Mouse (Mus musculus) hindbrain, embryonic 15.5 days (tissue): ENCODE results near the gene Fam69b. TPM values are rescaled to one million over a fixed set of nuclear protein-coding genes. Genes with fewer than 3 reads are reported as not detected.

Experiments
- ATAC-seq: fragments of 200-750 bp; cut with Nextera tagmentation; 2 replicates; pipeline ENCODE4 v1.8.0; 2017; ENCODE audit warnings: low read depth, moderate number of reproducible peaks, moderate TSS enrichment; ENCODE audit not compliant: low FRiP score
- H3K27ac ChIP-seq: fragments of 300-500 bp; sonication (generic); replicated peaks from 2 replicates; pipeline ENCODE4 v1.5.1; 2015; ENCODE audit warnings: mild to moderate bottlenecking, inconsistent platforms
- H3K27me3 ChIP-seq: fragments of 300-500 bp; sonication (generic); 2 replicates; pipeline ENCODE4 v1.6.1; 2015; ENCODE audit warnings: control low read depth, inconsistent platforms
- H3K36me3 ChIP-seq: fragments of 300-500 bp; sonication (generic); 2 replicates; pipeline ENCODE4 v1.6.1; 2015; ENCODE audit warnings: control low read depth, inconsistent platforms
- H3K4me1 ChIP-seq: fragments of 300-500 bp; sonication (generic); replicated peaks from 2 replicates; pipeline ENCODE4 v1.6.1; 2015; ENCODE audit warnings: control low read depth, inconsistent platforms
- H3K4me2 ChIP-seq: fragments of 300-500 bp; sonication (generic); 2 replicates; pipeline ENCODE4 v1.6.1; 2015; ENCODE audit warnings: moderate library complexity, mild to moderate bottlenecking, inconsistent platforms
- H3K4me3 ChIP-seq: fragments of 300-500 bp; sonication (generic); 2 replicates; pipeline ENCODE4 v1.5.1; 2015; ENCODE audit warnings: mild to moderate bottlenecking, inconsistent platforms
- H3K9ac ChIP-seq: fragments of 300-500 bp; sonication (generic); 2 replicates; pipeline ENCODE4 v1.6.1; 2015; ENCODE audit warnings: inconsistent platforms
- H3K9me3 ChIP-seq: fragments of 300-500 bp; sonication (generic); 2 replicates; pipeline ENCODE4 v1.6.1; 2016; ENCODE audit warnings: control low read depth, inconsistent platforms
- WGBS: fragments of 180-500 bp; shearing (Covaris S2); methylation state at CpG from one replicate; pipeline ENCODE4 v1.1.7; 2015; 5-methylcytosine and 5-hydroxymethylcytosine counted together
- polyA plus RNA-seq: library from polyadenylated mRNA; unstranded; fragments of >200 nt; fragmentation: Nextera tagmentation; extraction: Ambion mirVana; gene quantifications from 2 replicates; pipeline ENCODE4 v1.2.1, GENCODE M21; 2015

The Fam69b gene
- polyA plus RNA-seq, 1 experiment from 2014 or later = 152 TPM

- 90% methylated on average over 7 of the region's 7 CpGs for WGBS
- no peak for ATAC-seq
- Histone ChIP-seq H3K9me3 (no peaks in the 10 kb centered on the region), H3K4me2 (0 out of 2 replicates have a peak overlapping the region, but pooled peaks have one; percentile 2), H3K4me1 (peaks cover 14% of the 10 kb centered on the region), H3K27ac (no peak overlapping the region), H3K27me3 (no peaks in the 10 kb centered on the region), H3K4me3 (no peak overlapping the region), H3K36me3 (no peaks in the 10 kb centered on the region), H3K9ac (no peak overlapping the region)
These were observed 37.3 kb upstream of the Fam69b start for GRCm38 (mm10) chr2:26590962-26591361.

DNA sequence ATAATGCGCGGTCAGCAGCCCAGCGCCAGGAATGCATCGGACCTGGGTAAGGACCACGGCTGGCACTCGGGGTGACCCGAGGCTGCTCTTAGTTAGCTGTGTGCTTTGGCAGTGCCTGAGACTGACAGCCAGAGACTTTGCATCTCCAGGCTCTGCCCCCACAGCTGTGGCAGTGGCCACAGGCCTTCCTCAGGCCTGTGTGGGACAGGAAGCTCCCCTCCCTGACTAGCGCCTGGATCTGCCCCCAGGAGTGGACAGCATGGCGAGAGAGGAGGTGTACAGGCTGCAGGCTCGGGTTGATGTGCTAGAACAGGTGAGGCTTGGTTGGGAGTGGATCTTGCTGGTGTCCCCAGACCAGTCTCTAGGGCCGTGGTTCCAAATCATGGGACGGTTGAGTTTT is 36.8 kb upstream of the Fam69b start:
- 84% methylated on average over 12 of the region's 12 CpGs for WGBS
- ATAC-seq = no peak
- H3K4me1 ChIP-seq = peaks cover 10% of the 10 kb centered on the region
- H3K27ac ChIP-seq = no peak overlapping the region
- no peak overlapping the region for H3K4me2 ChIP-seq
- H3K4me3 ChIP-seq = no peak overlapping the region
- no peaks in the 10 kb centered on the region for H3K36me3 ChIP-seq
- no peaks in the 10 kb centered on the region for H3K9me3 ChIP-seq
- H3K27me3 ChIP-seq = no peaks in the 10 kb centered on the region
- no peak overlapping the region for H3K9ac ChIP-seq

DNA sequence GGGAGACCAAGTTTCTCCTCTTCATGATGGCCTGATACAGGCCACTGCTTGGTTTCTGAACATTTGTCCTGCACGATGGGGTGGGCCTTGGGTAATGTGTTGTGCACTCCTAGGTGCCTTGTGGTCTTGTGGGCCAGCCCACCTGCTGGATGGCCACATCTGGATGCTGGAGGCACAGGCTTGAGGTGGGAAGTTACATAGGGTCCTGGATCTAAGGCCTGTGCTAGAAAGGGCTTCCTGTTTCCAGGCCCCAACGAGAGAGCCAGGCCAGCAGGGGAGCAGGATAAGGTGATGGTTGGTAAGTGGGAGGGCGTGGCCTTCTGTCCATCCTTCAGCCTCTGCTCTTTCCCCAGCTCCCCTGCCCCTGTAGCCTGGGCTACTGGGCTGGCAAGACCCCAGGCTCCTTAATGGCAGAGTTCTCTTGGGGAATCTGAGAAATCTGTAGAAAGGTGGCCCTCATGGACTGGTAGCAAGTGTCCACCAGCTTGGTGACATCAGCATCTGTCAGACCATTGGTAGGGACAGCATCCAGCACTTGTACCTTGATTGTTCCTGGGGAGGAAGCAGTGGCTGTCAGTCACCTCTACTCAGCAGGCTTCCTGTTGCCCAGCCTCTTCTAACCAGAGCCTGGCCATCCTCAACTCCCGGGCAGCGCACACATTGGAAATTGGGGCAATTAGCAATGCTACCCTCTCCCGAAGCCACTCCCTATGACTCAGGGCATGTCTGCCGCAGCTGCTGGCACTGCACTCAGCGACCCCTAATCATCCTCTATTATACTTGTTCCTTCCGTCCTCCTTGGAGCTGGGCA is 34.8 kb upstream of the Fam69b start:
- 81% methylated on average over 9 of the region's 9 CpGs for WGBS
- Histone ChIP-seq H3K27me3 (no peaks in the 10 kb centered on the region), H3K27ac (no peak overlapping the region), H3K9ac (no peak overlapping the region), H3K9me3 (no peaks in the 10 kb centered on the region), H3K4me2 (no peak overlapping the region), H3K4me1 (no peaks in the 10 kb centered on the region), H3K4me3 (no peak overlapping the region), H3K36me3 (no peaks in the 10 kb centered on the region)
- ATAC-seq = no peak

GRCm38 (mm10) chr2:26594022-26594346 is 34.3 kb upstream of the Fam69b start:
- Histone ChIP-seq H3K4me3 (no peak overlapping the region), H3K36me3 (no peaks in the 10 kb centered on the region), H3K9me3 (no peaks in the 10 kb centered on the region), H3K27ac (no peak overlapping the region), H3K27me3 (no peaks in the 10 kb centered on the region), H3K4me2 (no peak overlapping the region), H3K4me1 (no peaks in the 10 kb centered on the region), H3K9ac (no peak overlapping the region)
- WGBS = 70% methylated on average over 9 of the region's 9 CpGs
- ATAC-seq = no peak

GRCm38 (mm10) chr2:26594461-26594933 is 33.8 kb upstream of the Fam69b start:
- H3K4me2 ChIP-seq = no peak overlapping the region
- no peaks in the 10 kb centered on the region for H3K9me3 ChIP-seq
- ATAC-seq = no peak
- H3K9ac ChIP-seq = no peak overlapping the region
- H3K36me3 ChIP-seq = no peaks in the 10 kb centered on the region
- H3K27ac ChIP-seq = no peak overlapping the region
- H3K4me1 ChIP-seq = no peaks in the 10 kb centered on the region
- WGBS = 88% methylated on average over 7 of the region's 7 CpGs
- no peak overlapping the region for H3K4me3 ChIP-seq
- H3K27me3 ChIP-seq = no peaks in the 10 kb centered on the region

GRCm38 (mm10) chr2:26594934-26595724 is 33.1 kb upstream of the Fam69b start:
- Histone ChIP-seq H3K4me2 (no peak overlapping the region), H3K9me3 (no peaks in the 10 kb centered on the region), H3K4me3 (no peak overlapping the region), H3K27me3 (no peaks in the 10 kb centered on the region), H3K9ac (no peak overlapping the region), H3K36me3 (no peaks in the 10 kb centered on the region), H3K4me1 (no peaks in the 10 kb centered on the region), H3K27ac (no peak overlapping the region)
- 78% methylated on average over 6 of the region's 6 CpGs for WGBS
- ATAC-seq = no peak

DNA sequence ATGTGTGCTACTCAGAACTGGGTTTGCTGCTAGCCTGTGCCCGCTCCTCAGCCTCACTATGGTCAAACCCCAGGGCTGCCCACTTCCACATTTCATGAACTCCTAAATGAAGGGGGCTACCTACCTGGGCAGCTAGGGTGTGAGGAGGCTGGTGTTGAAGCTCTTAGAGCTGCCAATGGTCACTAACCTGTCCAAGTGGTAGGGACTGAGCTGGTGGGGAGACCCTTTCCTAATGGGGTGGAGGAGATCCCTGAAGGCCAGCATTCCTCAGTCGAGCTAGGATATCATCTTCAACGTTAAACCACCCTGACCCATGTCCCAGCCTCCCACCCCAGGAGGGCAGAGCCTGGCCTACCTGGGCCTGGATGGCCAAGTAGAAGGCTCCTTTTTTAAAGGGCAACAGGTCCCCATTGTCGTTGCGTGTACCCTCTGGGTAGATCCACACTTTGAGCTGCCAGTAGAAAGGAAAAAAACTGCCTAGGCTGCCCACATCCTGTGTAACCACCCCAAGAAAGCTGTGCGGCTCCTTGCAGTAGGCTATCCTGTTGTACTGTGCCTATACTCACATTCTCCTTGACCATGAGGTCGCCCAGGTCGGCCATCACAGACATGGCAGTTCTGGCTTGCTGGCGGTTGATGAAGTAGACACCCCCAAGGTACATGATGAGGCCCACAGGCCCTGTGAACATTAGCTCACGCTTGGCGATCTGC is 32.4 kb upstream of the Fam69b start:
- no peak for ATAC-seq
- no peak overlapping the region for H3K4me2 ChIP-seq
- H3K4me3 ChIP-seq = no peak overlapping the region
- no peaks in the 10 kb centered on the region for H3K9me3 ChIP-seq
- no peaks in the 10 kb centered on the region for H3K4me1 ChIP-seq
- no peak overlapping the region for H3K27ac ChIP-seq
- H3K36me3 ChIP-seq = no peaks in the 10 kb centered on the region
- H3K9ac ChIP-seq = no peak overlapping the region
- no peaks in the 10 kb centered on the region for H3K27me3 ChIP-seq
- WGBS = 87% methylated on average over 11 of the region's 11 CpGs

GRCm38 (mm10) chr2:26596898-26597297 is 31.4 kb upstream of the Fam69b start:
- 94% methylated on average over 3 of the region's 3 CpGs for WGBS
- Histone ChIP-seq H3K9ac (no peak overlapping the region), H3K9me3 (no peaks in the 10 kb centered on the region), H3K27ac (no peak overlapping the region), H3K36me3 (no peaks in the 10 kb centered on the region), H3K4me2 (no peak overlapping the region), H3K27me3 (no peaks in the 10 kb centered on the region), H3K4me1 (no peaks in the 10 kb centered on the region), H3K4me3 (no peak overlapping the region)
- ATAC-seq = no peak

GRCm38 (mm10) chr2:26597810-26598209 is 30.4 kb upstream of the Fam69b start:
- H3K4me3 ChIP-seq = no peak overlapping the region
- no peak for ATAC-seq
- 87% methylated on average over 2 of the region's 2 CpGs for WGBS
- no peak overlapping the region for H3K9ac ChIP-seq
- peaks cover 6% of the 10 kb centered on the region for H3K27me3 ChIP-seq
- H3K27ac ChIP-seq = no peak overlapping the region
- no peaks in the 10 kb centered on the region for H3K4me1 ChIP-seq
- no peaks in the 10 kb centered on the region for H3K36me3 ChIP-seq
- no peak overlapping the region for H3K4me2 ChIP-seq
- H3K9me3 ChIP-seq = no peaks in the 10 kb centered on the region

DNA sequence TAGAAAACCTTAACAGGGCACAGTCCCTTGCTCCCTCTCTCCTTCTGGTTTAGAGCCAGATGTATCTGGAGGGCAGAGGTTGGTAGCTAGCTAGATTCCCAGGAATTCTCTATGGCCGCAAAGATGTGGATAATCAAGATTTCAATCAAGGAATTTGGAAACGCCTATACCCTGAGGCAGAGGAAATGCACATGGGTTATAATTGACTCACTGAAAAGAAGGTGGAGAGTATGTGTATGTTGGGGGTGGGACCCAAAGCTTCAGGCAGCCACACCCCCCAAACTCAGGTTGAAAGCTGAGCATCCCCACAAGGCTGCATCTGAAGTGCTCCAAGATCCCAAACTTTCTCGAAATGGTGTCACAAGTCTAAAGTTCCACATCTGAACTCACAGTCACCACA is 29.8 kb upstream of the Fam69b start:
- Histone ChIP-seq H3K4me2 (no peak overlapping the region), H3K4me3 (no peak overlapping the region), H3K9ac (no peak overlapping the region), H3K27me3 (peaks cover 12% of the 10 kb centered on the region), H3K27ac (no peak overlapping the region), H3K36me3 (no peaks in the 10 kb centered on the region), H3K9me3 (no peaks in the 10 kb centered on the region), H3K4me1 (0 out of 2 replicates have a peak, but pooled peaks cover 4% of the 10 kb centered on the region)
- WGBS = 91% methylated on average over 3 of the region's 3 CpGs
- ATAC-seq = no peak

DNA sequence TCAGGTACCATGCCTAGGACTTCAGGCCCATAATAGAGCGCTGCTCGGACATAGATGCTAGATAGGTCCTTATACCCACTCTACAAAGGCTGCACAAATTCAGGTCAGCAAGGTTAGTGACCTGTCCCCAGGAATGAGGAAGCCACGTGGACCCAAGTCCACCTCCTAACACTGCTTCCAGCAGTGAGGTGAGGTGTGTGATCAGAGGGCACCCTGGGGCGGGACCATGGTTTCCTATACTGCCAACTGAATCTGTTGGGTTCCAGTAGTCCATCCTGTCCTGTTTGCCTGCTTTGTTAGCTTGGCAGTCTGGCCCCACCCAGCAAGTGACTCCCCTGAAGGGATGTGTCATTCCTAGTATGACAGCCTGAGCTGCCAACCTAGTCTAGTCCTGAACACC is 28.3 kb upstream of the Fam69b start:
- WGBS = 85% methylated on average over 4 of the region's 4 CpGs

DNA sequence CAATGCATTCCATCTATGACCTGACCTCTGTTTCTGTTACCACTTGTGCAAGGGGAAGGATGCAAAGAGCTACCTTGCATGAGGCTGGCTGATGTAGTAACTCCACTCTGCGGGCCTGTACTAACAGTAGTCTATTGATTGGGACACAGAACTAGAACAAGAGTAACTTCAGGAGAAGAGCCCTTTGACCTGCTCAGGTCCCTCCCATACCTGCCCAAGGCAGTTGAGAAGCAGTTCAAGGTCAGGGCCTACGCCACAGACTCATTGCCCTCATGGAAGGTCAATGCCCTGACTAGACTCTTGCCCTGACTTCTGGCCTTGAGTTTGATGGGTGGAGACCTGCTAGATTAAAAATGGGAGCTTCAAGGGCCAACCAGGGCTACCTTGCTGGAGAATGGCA is 27.6 kb upstream of the Fam69b start:
- no peaks in the 10 kb centered on the region for H3K36me3 ChIP-seq
- ATAC-seq = no peak

More for the DNA sequence above, 28.3 kb upstream of the Fam69b start:
- no peaks in the 10 kb centered on the region for H3K36me3 ChIP-seq
- no peak for ATAC-seq
- H3K4me1 ChIP-seq = peaks cover 13% of the 10 kb centered on the region
- no peak overlapping the region for H3K4me2 ChIP-seq
- no peaks in the 10 kb centered on the region for H3K9me3 ChIP-seq
- no peak overlapping the region for H3K9ac ChIP-seq
- peaks cover 22% of the 10 kb centered on the region for H3K27me3 ChIP-seq
- H3K4me3 ChIP-seq = no peak overlapping the region
- no peak overlapping the region for H3K27ac ChIP-seq

More for the DNA sequence above, 27.6 kb upstream of the Fam69b start:
- H3K9ac ChIP-seq = no peak overlapping the region
- H3K27ac ChIP-seq = no peak overlapping the region
- H3K4me2 ChIP-seq = no peak overlapping the region
- H3K9me3 ChIP-seq = no peaks in the 10 kb centered on the region
- peaks cover 24% of the 10 kb centered on the region for H3K27me3 ChIP-seq
- peaks cover 13% of the 10 kb centered on the region for H3K4me1 ChIP-seq
- H3K4me3 ChIP-seq = no peak overlapping the region
- 94% methylated on average over 2 of the region's 2 CpGs for WGBS
